Mouse (Mus musculus) forebrain, embryonic 12.5 days (tissue): ENCODE data around the gene Gm49601. TPM values are rescaled to one million over a fixed set of nuclear protein-coding genes. Genes with fewer than 3 reads are reported as not detected.

Experiments used
- ATAC-seq: fragments of 200-750 bp; cut with Nextera tagmentation; 2 replicates; pipeline ENCODE4 v1.8.0; 2017; ENCODE audit warnings: moderate TSS enrichment; ENCODE audit not compliant: low FRiP score
- H3K27ac ChIP-seq: fragments of 300-500 bp; sonication (generic); 2 replicates; pipeline ENCODE4 v1.5.1; 2016; ENCODE audit warnings: mild to moderate bottlenecking
- H3K27me3 ChIP-seq: fragments of 300-500 bp; sonication (generic); 2 replicates; pipeline ENCODE4 v1.6.1; 2016; ENCODE audit warnings: mild to moderate bottlenecking
- H3K36me3 ChIP-seq: fragments of 300-500 bp; sonication (generic); replicated peaks from 2 replicates; pipeline ENCODE4 v1.6.1; 2016; ENCODE audit warnings: mild to moderate bottlenecking
- H3K4me1 ChIP-seq: fragments of 300-500 bp; sonication (generic); 2 replicates; pipeline ENCODE4 v1.6.1; 2016
- H3K4me2 ChIP-seq: fragments of 300-500 bp; sonication (generic); 2 replicates; pipeline ENCODE4 v1.6.1; 2016; ENCODE audit warnings: mild to moderate bottlenecking, moderate library complexity
- H3K4me3 ChIP-seq: fragments of 300-500 bp; sonication (generic); replicated peaks from 2 replicates; pipeline ENCODE4 v1.5.1; 2016; ENCODE audit warnings: mild to moderate bottlenecking
- H3K9ac ChIP-seq: fragments of 300-500 bp; sonication (generic); 2 replicates; pipeline ENCODE4 v1.6.1; 2016; ENCODE audit warnings: mild to moderate bottlenecking
- H3K9me3 ChIP-seq: fragments of 300-500 bp; sonication (generic); 2 replicates; pipeline ENCODE4 v1.6.1; 2016
- WGBS: fragments of 180-500 bp; shearing (Covaris S2); methylation state at CpG from one replicate; pipeline ENCODE4 v1.1.7; 2016; 5-methylcytosine and 5-hydroxymethylcytosine counted together
- polyA plus RNA-seq: library from polyadenylated mRNA; unstranded; fragments of >200 nt; fragmentation: Nextera tagmentation; extraction: Ambion mirVana; gene quantifications from 2 replicates; pipeline ENCODE4 v1.2.1, GENCODE M21; 2016

The Gm49601 gene
- polyA plus RNA-seq, 1 experiment from 2014 or later = 10.7 TPM

GRCm38 (mm10) chr16:18620201-18620600 is 6.0 kb downstream of the Gm49601 start:
- no peak overlapping the region for H3K27ac ChIP-seq
- H3K4me2 ChIP-seq = peak overlapping the region; percentile 81; the same call in 1 of the 2 replicates
- H3K9me3 ChIP-seq = no peaks in the 10 kb centered on the region
- no peak for ATAC-seq
- no peak overlapping the region for H3K9ac ChIP-seq
- H3K4me1 ChIP-seq = peaks cover 21% of the 10 kb centered on the region
- H3K4me3 ChIP-seq = peak overlapping the region; percentile 47
- 15% methylated on average over 6 of the region's 6 CpGs for WGBS
- peaks cover 37% of the 10 kb centered on the region for H3K36me3 ChIP-seq
- H3K27me3 ChIP-seq = peaks cover 88% of the 10 kb centered on the region

- Histone ChIP-seq H3K4me3 (no peak overlapping the region), H3K9me3 (no peaks in the 10 kb centered on the region), H3K36me3 (peaks cover 26% of the 10 kb centered on the region), H3K27me3 (peaks cover 77% of the 10 kb centered on the region), H3K9ac (no peak overlapping the region), H3K27ac (no peak overlapping the region), H3K4me1 (peaks cover 21% of the 10 kb centered on the region), H3K4me2 (no peak overlapping the region)
- WGBS = 65% methylated on average over 4 of the region's 4 CpGs
- no peak for ATAC-seq
Observed at GRCm38 (mm10) chr16:18619110-18619509, 7.1 kb downstream of the Gm49601 start.

- Histone ChIP-seq H3K4me2 (no peak overlapping the region), H3K9ac (no peak overlapping the region), H3K27me3 (peaks cover 72% of the 10 kb centered on the region), H3K9me3 (no peaks in the 10 kb centered on the region), H3K4me3 (no peak overlapping the region), H3K27ac (no peak overlapping the region), H3K36me3 (peaks cover 18% of the 10 kb centered on the region), H3K4me1 (peaks cover 21% of the 10 kb centered on the region)
- 47% methylated on average over 2 of the region's 2 CpGs for WGBS
- no peak for ATAC-seq
Observed at GRCm38 (mm10) chr16:18618297-18618696, 7.9 kb downstream of the Gm49601 start.

GRCm38 (mm10) chr16:18617370-18618065 is 8.7 kb downstream of the Gm49601 start:
- Histone ChIP-seq H3K4me3 (peak overlapping the region; percentile 18; the same call in 1 of the 2 replicates), H3K27ac (no peak overlapping the region), H3K9me3 (no peaks in the 10 kb centered on the region), H3K36me3 (peaks cover 10% of the 10 kb centered on the region), H3K27me3 (peaks cover 71% of the 10 kb centered on the region), H3K4me2 (peak overlapping the region; percentile 49), H3K9ac (no peak overlapping the region), H3K4me1 (peaks cover 21% of the 10 kb centered on the region)
- peak; percentile 69 for ATAC-seq
- WGBS = 2% methylated on average over 27 of the region's 27 CpGs

GRCm38 (mm10) chr16:18613301-18613700 is 12.9 kb downstream of the Gm49601 start:
- 92% methylated on average over 3 of the region's 3 CpGs for WGBS
- Histone ChIP-seq H3K27me3 (peaks cover 51% of the 10 kb centered on the region), H3K9ac (no peak overlapping the region), H3K9me3 (no peaks in the 10 kb centered on the region), H3K4me2 (no peak overlapping the region), H3K4me1 (peaks cover 8% of the 10 kb centered on the region), H3K4me3 (no peak overlapping the region), H3K27ac (no peak overlapping the region), H3K36me3 (no peaks in the 10 kb centered on the region)
- ATAC-seq = no peak

- 78% methylated on average over 13 of the region's 13 CpGs for whole genome bisulfite sequencing
- ATAC-seq = no peak
- no peaks in the 10 kb centered on the region for H3K36me3 ChIP-seq
- H3K27me3 ChIP-seq = peaks cover 45% of the 10 kb centered on the region
- no peak overlapping the region for H3K4me2 ChIP-seq
- no peak overlapping the region for H3K27ac ChIP-seq
- peaks cover 7% of the 10 kb centered on the region for H3K4me1 ChIP-seq
- no peak overlapping the region for H3K4me3 ChIP-seq
- H3K9me3 ChIP-seq = no peaks in the 10 kb centered on the region
- H3K9ac ChIP-seq = no peak overlapping the region
Observed at GRCm38 (mm10) chr16:18611752-18612151, 14.5 kb downstream of the Gm49601 start.

DNA sequence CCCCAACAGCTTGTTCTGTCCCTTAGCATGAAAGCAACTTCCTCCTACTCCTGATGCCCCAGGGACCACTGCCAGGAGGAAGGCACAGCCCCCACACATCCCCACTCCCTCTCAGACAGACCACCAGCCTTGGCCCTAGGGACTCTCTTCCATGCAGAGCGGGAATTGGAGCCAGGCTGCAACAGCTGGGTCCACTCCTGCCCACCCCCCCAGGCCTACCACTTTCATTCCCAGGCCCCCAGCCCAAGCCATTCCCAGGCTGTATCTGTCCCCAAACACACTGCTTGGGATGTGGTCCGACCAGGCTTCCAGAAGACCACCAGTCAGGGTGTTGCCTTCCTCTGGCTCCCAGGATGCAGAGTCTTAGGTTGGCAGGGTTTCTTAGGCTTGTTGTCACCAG is 17.1 kb downstream of the Gm49601 start:
- no peak for ATAC-seq
- peaks cover 51% of the 10 kb centered on the region for H3K27me3 ChIP-seq
- peaks cover 7% of the 10 kb centered on the region for H3K4me1 ChIP-seq
- 64% methylated on average over 2 of the region's 2 CpGs for WGBS
- H3K4me3 ChIP-seq = no peak overlapping the region
- H3K36me3 ChIP-seq = no peaks in the 10 kb centered on the region
- no peak overlapping the region for H3K27ac ChIP-seq
- no peak overlapping the region for H3K9ac ChIP-seq
- H3K9me3 ChIP-seq = no peaks in the 10 kb centered on the region
- H3K4me2 ChIP-seq = no peak overlapping the region

DNA sequence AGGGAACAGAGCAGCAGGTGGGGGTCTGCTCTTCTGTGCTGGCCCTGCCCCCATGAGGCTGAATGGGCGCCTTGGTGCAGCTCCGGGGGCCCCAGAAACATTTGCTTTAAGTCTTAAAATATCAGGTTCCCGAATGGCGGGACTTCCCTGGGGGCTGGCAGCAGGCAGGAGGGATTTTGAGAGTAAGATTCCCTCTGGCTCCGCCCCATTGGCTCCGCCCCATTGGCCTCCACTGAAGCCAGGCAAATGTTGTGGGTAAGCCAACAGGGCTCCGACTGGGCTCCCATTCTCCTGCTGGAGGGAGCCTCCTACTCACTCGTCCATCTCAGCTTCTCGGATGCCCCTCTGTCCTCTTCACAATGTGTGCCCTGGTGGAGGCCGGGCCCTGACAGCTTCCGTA is 18.0 kb downstream of the Gm49601 start:
- peaks cover 7% of the 10 kb centered on the region for H3K4me1 ChIP-seq

DNA sequence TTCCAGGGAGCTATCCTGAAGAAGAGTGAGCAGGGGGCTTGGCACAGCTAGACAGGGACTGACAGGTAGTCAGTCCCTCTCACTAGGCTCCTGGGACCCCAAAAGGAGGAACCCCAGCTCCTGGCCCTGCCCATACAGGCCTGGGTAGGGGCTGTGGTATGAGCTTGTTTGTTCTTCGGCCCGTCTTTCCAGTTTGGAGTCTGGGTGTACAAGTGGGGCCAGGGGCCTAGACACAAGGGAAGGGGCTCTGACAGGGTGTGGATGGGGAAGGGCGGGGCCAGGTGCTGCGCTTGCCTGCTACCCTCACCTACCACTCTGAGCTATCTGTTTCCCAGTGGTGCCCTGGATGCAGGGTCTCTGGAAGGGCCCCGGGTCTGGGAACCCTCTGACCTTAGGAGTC is 20.5 kb downstream of the Gm49601 start:
- H3K4me1 ChIP-seq = peaks cover 7% of the 10 kb centered on the region
- no peak overlapping the region for H3K4me2 ChIP-seq
- ATAC-seq = no peak
- H3K9me3 ChIP-seq = no peaks in the 10 kb centered on the region
- peaks cover 41% of the 10 kb centered on the region for H3K27me3 ChIP-seq
- H3K36me3 ChIP-seq = no peaks in the 10 kb centered on the region
- no peak overlapping the region for H3K27ac ChIP-seq
- no peak overlapping the region for H3K4me3 ChIP-seq
- 74% methylated on average over 5 of the region's 5 CpGs for WGBS
- H3K9ac ChIP-seq = no peak overlapping the region

More for the DNA sequence above, 18.0 kb downstream of the Gm49601 start:
- Histone ChIP-seq H3K4me3 (no peak overlapping the region), H3K27ac (no peak overlapping the region), H3K9ac (no peak overlapping the region), H3K36me3 (no peaks in the 10 kb centered on the region), H3K9me3 (no peaks in the 10 kb centered on the region), H3K27me3 (peaks cover 49% of the 10 kb centered on the region), H3K4me2 (peak overlapping the region; percentile 38)
- 5% methylated on average over 11 of the region's 11 CpGs for WGBS
- no peak for ATAC-seq

- H3K4me3 ChIP-seq = no peak overlapping the region
- no peak overlapping the region for H3K9ac ChIP-seq
- no peak for ATAC-seq
- H3K27ac ChIP-seq = no peak overlapping the region
- H3K36me3 ChIP-seq = no peaks in the 10 kb centered on the region
- peaks cover 7% of the 10 kb centered on the region for H3K4me1 ChIP-seq
- WGBS = 75% methylated on average over 8 of the region's 8 CpGs
- no peaks in the 10 kb centered on the region for H3K9me3 ChIP-seq
- no peak overlapping the region for H3K4me2 ChIP-seq
- peaks cover 29% of the 10 kb centered on the region for H3K27me3 ChIP-seq
Observed at GRCm38 (mm10) chr16:18604267-18604701, 21.9 kb downstream of the Gm49601 start.

- H3K36me3 ChIP-seq = no peaks in the 10 kb centered on the region
- 0 out of 2 replicates have a peak, but pooled peaks cover 15% of the 10 kb centered on the region for H3K27me3 ChIP-seq
- H3K4me3 ChIP-seq = no peak overlapping the region
- ATAC-seq = no peak
- 0 out of 2 replicates have a peak overlapping the region, but pooled peaks have one; percentile 42 for H3K27ac ChIP-seq
- no peak overlapping the region for H3K9ac ChIP-seq
- no peaks in the 10 kb centered on the region for H3K4me1 ChIP-seq
- H3K9me3 ChIP-seq = no peaks in the 10 kb centered on the region
- 68% methylated on average over 7 of the region's 7 CpGs for WGBS
- H3K4me2 ChIP-seq = no peak overlapping the region
Observed at GRCm38 (mm10) chr16:18601447-18601846, 24.8 kb downstream of the Gm49601 start.

GRCm38 (mm10) chr16:18598006-18598405 is 28.2 kb downstream of the Gm49601 start:
- no peaks in the 10 kb centered on the region for H3K4me1 ChIP-seq

DNA sequence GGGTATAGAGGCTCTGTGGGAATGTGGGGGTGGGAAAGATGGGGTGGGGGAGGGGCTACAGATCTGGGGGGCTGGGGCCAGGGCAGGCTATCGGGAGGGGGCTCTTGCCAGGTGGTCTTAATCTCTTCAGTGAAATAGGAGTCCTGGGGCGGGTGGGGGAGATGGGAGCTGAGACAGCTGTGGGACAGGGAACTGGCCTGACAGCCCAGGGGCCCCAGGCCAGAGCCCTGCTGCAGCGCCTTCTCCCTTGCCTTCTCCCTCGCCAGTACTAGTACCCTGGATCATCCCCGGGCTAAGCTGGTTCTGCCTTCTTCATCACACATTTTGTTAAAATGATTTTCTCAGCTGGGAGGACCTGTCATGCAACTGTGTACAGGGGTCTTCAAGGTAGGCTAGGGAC is 30.0 kb downstream of the Gm49601 start:
- peaks cover 53% of the 10 kb centered on the region for H3K27me3 ChIP-seq
- no peak overlapping the region for H3K9ac ChIP-seq
- no peak overlapping the region for H3K27ac ChIP-seq
- H3K4me2 ChIP-seq = no peak overlapping the region
- H3K4me1 ChIP-seq = peaks cover 6% of the 10 kb centered on the region
- no peak for ATAC-seq
- no peaks in the 10 kb centered on the region for H3K36me3 ChIP-seq
- no peaks in the 10 kb centered on the region for H3K9me3 ChIP-seq
- no peak overlapping the region for H3K4me3 ChIP-seq
- 33% methylated on average over 5 of the region's 5 CpGs for WGBS

More at GRCm38 (mm10) chr16:18598006-18598405, 28.2 kb downstream of the Gm49601 start:
- Histone ChIP-seq H3K27me3 (peaks cover 37% of the 10 kb centered on the region), H3K4me2 (no peak overlapping the region), H3K9me3 (no peaks in the 10 kb centered on the region), H3K36me3 (no peaks in the 10 kb centered on the region), H3K9ac (no peak overlapping the region), H3K4me3 (no peak overlapping the region), H3K27ac (no peak overlapping the region)
- 95% methylated on average over 3 of the region's 3 CpGs for WGBS
- ATAC-seq = no peak
